Mouse (Mus musculus): ENCODE results near the gene Rnf2. TPM values are rescaled to one million over a fixed set of nuclear protein-coding genes. Genes with fewer than 3 reads are reported as not detected.

The Rnf2 gene
- polyA plus RNA-seq, 1 experiment from 2014 or later = 85.3 TPM

DNA sequence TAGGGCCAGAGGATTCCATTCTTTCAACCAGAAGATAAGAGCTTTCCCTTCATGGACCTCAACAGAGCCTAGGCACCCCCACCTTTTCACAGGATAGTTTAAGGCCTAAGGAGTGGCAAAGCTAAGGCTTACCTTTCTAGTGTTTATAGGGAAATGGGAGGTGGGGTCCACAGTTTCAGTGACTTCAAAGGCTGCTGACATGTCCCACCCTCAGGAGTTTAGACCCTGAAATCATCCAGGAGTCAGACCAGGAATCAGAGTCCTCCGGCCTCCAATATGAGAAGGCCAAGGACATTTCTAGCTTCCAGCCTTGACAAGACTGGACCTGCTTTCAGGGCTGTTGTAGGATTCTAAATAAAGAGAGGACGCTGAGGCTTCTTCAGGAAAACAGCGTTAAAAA is 16.1 kb upstream of the Rnf2 start:
- 90% methylated on average over 3 of the region's 3 CpGs for WGBS
- H3K4me1 ChIP-seq (replicated peaks; ENCODE audit: control insufficient read depth, insufficient read depth, low read length) = no peaks in the 10 kb centered on the region

DNA sequence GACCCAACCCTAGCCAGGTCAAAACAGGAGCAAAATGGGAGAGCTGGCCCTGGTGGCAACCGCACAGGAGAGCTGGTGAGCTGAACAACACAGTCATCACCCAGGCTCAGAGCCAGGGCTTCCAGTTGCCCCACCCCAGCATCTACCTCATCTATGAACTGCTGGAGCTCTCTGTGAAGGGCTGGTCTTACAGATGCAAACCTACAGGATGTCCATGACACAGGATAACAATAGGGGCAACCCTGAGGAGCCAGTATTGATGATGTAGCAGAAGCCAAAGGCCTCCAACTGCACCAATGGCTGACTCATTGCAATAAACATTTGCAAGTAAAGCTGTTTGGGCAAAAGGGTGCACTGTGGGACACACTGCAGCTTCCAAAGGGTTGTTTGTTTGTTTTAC is 15.0 kb upstream of the Rnf2 start:
- H3K9me3 ChIP-seq (ENCODE audit: control insufficient read depth, low read length) = no peaks in the 10 kb centered on the region
- ATAC-seq (ENCODE audit: low read depth) = 0 out of 2 replicates have a peak, but pooled peaks have one; percentile 24
- no peaks in the 10 kb centered on the region for H3K27me3 ChIP-seq (ENCODE audit: control insufficient read depth, insufficient read depth, low read depth, low read length)
- H3K9ac ChIP-seq (ENCODE audit: low read length) = no peak overlapping the region
- no peak overlapping the region for H3K27ac ChIP-seq (ENCODE audit: low read length)
- no peaks in the 10 kb centered on the region for H3K36me3 ChIP-seq (ENCODE audit: control insufficient read depth, insufficient read depth, low read length)
- no peak overlapping the region for H3K4me3 ChIP-seq (ENCODE audit: low read length)
- H3K4me2 ChIP-seq (ENCODE audit: low read depth, low read length) = no peak overlapping the region
- 80% methylated on average over 1 of the region's 1 CpGs for WGBS
- peaks cover 4% of the 10 kb centered on the region; the same call in 1 of the 2 replicates for H3K4me1 ChIP-seq (replicated peaks; ENCODE audit: control insufficient read depth, insufficient read depth, low read length)

More for the DNA sequence above, 16.1 kb upstream of the Rnf2 start:
- no peak overlapping the region for H3K4me2 ChIP-seq (ENCODE audit: low read depth, low read length)
- H3K4me3 ChIP-seq (ENCODE audit: low read length) = no peak overlapping the region
- no peaks in the 10 kb centered on the region for H3K36me3 ChIP-seq (ENCODE audit: control insufficient read depth, insufficient read depth, low read length)
- H3K27ac ChIP-seq (ENCODE audit: low read length) = no peak overlapping the region
- no peak overlapping the region for H3K9ac ChIP-seq (ENCODE audit: low read length)
- H3K27me3 ChIP-seq (ENCODE audit: control insufficient read depth, insufficient read depth, low read depth, low read length) = no peaks in the 10 kb centered on the region
- H3K9me3 ChIP-seq (ENCODE audit: control insufficient read depth, low read length) = no peaks in the 10 kb centered on the region
- ATAC-seq (ENCODE audit: low read depth) = no peak

DNA sequence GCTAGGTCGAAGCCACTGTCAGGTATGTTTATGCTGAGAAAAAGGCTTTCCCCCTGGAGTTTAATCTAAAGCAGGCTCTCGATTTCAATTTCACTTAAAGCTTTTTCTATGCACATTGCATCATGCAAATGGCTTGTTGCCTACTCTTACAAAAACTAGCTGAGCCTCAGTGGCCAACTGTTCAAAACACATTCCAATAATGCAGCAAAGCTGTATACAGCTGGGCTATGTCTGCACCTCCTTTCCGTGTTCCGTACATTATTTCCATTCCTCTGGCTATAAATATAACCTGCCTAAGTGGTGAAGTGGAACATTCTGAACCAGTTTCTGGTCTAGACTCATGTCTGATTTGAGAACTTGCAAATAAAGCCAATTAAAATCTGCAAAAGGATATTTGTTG is 13.4 kb upstream of the Rnf2 start:
- no peaks in the 10 kb centered on the region for H3K36me3 ChIP-seq (ENCODE audit: control insufficient read depth, insufficient read depth, low read length)
- no peaks in the 10 kb centered on the region for H3K9me3 ChIP-seq (ENCODE audit: control insufficient read depth, low read length)
- no peak overlapping the region for H3K9ac ChIP-seq (ENCODE audit: low read length)
- peak; percentile 88 for ATAC-seq (ENCODE audit: low read depth)
- no peak overlapping the region for H3K4me2 ChIP-seq (ENCODE audit: low read depth, low read length)
- peak overlapping the region; percentile 64 for H3K27ac ChIP-seq (ENCODE audit: low read length)
- H3K4me3 ChIP-seq (ENCODE audit: low read length) = no peak overlapping the region
- H3K27me3 ChIP-seq (ENCODE audit: control insufficient read depth, insufficient read depth, low read depth, low read length) = no peaks in the 10 kb centered on the region
- WGBS = 62% methylated on average over 4 of the region's 4 CpGs
- peaks cover 5% of the 10 kb centered on the region; the same call in 1 of the 2 replicates for H3K4me1 ChIP-seq (replicated peaks; ENCODE audit: control insufficient read depth, insufficient read depth, low read length)

DNA sequence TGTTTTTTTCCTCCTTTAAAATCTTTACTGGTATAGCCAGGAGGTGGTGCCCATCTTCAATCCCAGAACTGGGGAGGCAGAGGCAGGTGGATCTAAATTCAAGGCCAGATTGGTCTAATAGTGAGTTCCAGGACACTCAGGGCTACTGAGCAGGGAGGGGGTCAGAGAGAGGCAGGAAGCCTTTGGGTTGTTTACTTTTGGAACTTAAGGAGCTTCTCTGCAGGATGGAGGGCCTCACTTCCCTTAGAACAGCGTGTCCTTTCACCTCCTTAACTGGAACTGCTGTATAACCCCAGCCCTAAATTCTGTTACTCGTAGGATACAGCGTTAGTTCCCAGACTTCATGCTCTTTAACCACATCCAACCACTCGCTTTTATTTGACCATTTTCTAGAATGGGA is 10.1 kb upstream of the Rnf2 start:
- H3K4me1 ChIP-seq (replicated peaks; ENCODE audit: control insufficient read depth, insufficient read depth, low read length) = peaks cover 5% of the 10 kb centered on the region; the same call in 1 of the 2 replicates
- 0 out of 2 replicates have a peak, but pooled peaks have one; percentile 39 for ATAC-seq (ENCODE audit: low read depth)
- H3K4me2 ChIP-seq (ENCODE audit: low read depth, low read length) = no peak overlapping the region
- H3K9me3 ChIP-seq (ENCODE audit: control insufficient read depth, low read length) = no peaks in the 10 kb centered on the region
- H3K9ac ChIP-seq (ENCODE audit: low read length) = no peak overlapping the region
- H3K27me3 ChIP-seq (ENCODE audit: control insufficient read depth, insufficient read depth, low read depth, low read length) = no peaks in the 10 kb centered on the region
- H3K36me3 ChIP-seq (ENCODE audit: control insufficient read depth, insufficient read depth, low read length) = no peaks in the 10 kb centered on the region
- H3K27ac ChIP-seq (ENCODE audit: low read length) = peak overlapping the region; percentile 44; the same call in 1 of the 2 replicates
- WGBS = 16% methylated on average over 4 of the region's 4 CpGs
- H3K4me3 ChIP-seq (ENCODE audit: low read length) = no peak overlapping the region

DNA sequence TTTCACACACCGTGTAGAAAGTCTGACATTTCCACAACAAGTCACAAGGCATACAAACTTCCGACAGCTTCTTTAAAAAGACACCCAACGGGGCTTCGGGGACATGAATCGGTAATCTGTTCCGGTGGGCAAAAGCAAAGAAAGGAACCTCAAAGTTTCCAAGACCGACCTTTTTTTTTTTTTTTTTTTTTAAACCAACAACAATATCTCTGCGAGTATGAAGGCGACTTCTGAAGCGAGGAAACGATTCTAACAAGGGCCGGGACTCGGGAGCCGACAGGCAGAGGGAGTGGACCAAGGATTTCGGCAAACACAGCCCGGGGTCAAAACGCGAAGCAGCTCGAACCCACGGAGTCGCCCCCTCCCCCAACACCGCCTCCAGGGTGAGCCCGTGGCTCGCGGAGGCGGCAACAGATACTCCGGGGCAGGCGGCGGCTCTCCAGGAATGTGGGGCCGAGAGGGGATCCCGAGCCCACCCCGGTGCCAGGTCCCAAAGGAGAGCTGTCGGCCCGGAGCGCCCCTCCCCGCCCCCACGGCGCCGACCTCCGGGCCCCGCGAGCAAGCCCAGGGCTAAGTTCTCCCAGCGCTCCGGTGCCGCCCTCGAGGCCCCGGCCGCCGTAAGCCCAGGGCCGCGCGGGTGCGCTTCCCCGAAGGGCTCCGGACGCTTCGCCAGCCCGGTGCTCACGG is 797 bp downstream of the Rnf2 start:
- 0% methylated on average over 58 of the region's 59 CpGs for WGBS

DNA sequence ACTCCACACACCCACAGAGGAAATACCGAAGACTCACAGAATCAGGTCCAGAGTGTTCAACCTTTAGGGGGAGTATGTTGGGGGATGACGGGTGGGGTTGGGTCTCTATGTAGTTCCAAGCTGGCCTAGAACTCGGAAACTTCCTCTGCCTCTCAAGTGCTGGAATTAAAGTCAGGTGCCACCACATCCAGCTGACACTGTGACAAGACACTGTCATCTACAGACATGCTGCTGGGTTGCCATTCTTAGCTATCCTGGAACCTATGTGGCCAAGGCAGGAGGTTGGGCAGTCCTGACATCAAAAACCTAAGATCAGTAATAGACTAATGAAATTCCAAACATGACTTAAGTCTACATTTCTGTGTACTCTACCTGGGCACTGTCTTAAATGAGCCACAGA is 2.4 kb downstream of the Rnf2 start:
- H3K9ac ChIP-seq (ENCODE audit: low read length) = no peak overlapping the region
- H3K4me1 ChIP-seq (replicated peaks; ENCODE audit: control insufficient read depth, insufficient read depth, low read length) = peaks cover 23% of the 10 kb centered on the region
- no peaks in the 10 kb centered on the region for H3K27me3 ChIP-seq (ENCODE audit: control insufficient read depth, insufficient read depth, low read depth, low read length)
- no peak for ATAC-seq (ENCODE audit: low read depth)
- H3K36me3 ChIP-seq (ENCODE audit: control insufficient read depth, insufficient read depth, low read length) = no peaks in the 10 kb centered on the region; the same call in 1 of the 2 replicates
- WGBS = 77% methylated on average over 3 of the region's 3 CpGs
- no peak overlapping the region for H3K27ac ChIP-seq (ENCODE audit: low read length)
- no peak overlapping the region for H3K4me3 ChIP-seq (ENCODE audit: low read length)
- no peaks in the 10 kb centered on the region for H3K9me3 ChIP-seq (ENCODE audit: control insufficient read depth, low read length)
- H3K4me2 ChIP-seq (ENCODE audit: low read depth, low read length) = no peak overlapping the region

More for the DNA sequence above, 797 bp downstream of the Rnf2 start:
- ATAC-seq (ENCODE audit: low read depth) = peak; percentile 55
- no peaks in the 10 kb centered on the region; the same call in 1 of the 2 replicates for H3K36me3 ChIP-seq (ENCODE audit: control insufficient read depth, insufficient read depth, low read length)
- H3K27ac ChIP-seq (ENCODE audit: low read length) = peak overlapping the region; percentile 98
- H3K4me3 ChIP-seq (ENCODE audit: low read length) = peak overlapping the region; percentile 88
- peaks cover 20% of the 10 kb centered on the region for H3K4me1 ChIP-seq (replicated peaks; ENCODE audit: control insufficient read depth, insufficient read depth, low read length)
- no peaks in the 10 kb centered on the region for H3K27me3 ChIP-seq (ENCODE audit: control insufficient read depth, insufficient read depth, low read depth, low read length)
- H3K9ac ChIP-seq (ENCODE audit: low read length) = peak overlapping the region; percentile 97
- peak overlapping the region; percentile 59 for H3K4me2 ChIP-seq (ENCODE audit: low read depth, low read length)
- no peaks in the 10 kb centered on the region for H3K9me3 ChIP-seq (ENCODE audit: control insufficient read depth, low read length)

DNA sequence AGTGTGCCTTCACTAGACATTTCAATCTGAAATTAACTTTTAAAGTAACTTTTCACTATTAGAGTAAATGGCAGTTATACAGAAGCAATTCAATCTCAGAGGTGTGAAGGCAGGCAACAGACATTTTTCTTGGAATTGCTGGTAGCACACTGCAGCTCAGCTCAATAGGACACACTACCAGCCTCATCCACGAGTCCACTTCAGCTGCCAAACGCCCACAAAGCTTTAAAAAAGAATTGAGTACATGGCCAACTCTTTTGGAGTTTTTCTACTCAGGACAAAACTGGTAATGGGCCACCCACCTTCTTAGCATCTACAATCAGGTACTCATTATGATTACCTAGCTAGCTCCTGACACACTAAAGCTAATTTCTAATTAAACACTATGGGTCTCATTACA is 2.8 kb downstream of the Rnf2 start:
- Histone ChIP-seq H3K4me1 (replicated peaks; ENCODE audit: control insufficient read depth, insufficient read depth, low read length) (peaks cover 23% of the 10 kb centered on the region), H3K27ac (ENCODE audit: low read length) (no peak overlapping the region), H3K9me3 (ENCODE audit: control insufficient read depth, low read length) (no peaks in the 10 kb centered on the region), H3K4me3 (ENCODE audit: low read length) (no peak overlapping the region), H3K4me2 (ENCODE audit: low read depth, low read length) (no peak overlapping the region), H3K36me3 (ENCODE audit: control insufficient read depth, insufficient read depth, low read length) (no peaks in the 10 kb centered on the region; the same call in 1 of the 2 replicates), H3K27me3 (ENCODE audit: control insufficient read depth, insufficient read depth, low read depth, low read length) (no peaks in the 10 kb centered on the region), H3K9ac (ENCODE audit: low read length) (no peak overlapping the region)
- 70% methylated on average over 2 of the region's 2 CpGs for WGBS
- ATAC-seq (ENCODE audit: low read depth) = no peak

DNA sequence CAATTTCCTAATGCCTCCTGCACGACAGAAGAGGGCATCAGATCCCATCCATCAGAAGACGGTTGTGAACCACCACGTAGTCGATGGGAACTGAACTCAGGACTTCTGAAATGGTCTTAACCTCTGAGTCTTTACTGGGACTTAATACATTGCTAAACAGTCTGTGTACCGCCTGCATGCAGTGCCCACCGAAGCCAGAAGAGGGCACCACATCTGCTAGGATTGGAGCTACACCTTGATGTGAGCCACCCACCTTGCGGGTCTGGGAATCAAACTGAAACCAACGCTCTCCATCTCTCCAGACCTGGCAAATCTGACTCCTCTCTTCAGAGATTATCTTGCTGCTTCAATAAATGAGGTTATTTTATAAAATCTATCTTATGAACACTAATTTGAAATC is 3.7 kb downstream of the Rnf2 start:
- no peak overlapping the region for H3K27ac ChIP-seq (ENCODE audit: low read length)
- ATAC-seq (ENCODE audit: low read depth) = no peak
- no peak overlapping the region for H3K9ac ChIP-seq (ENCODE audit: low read length)
- no peaks in the 10 kb centered on the region for H3K27me3 ChIP-seq (ENCODE audit: control insufficient read depth, insufficient read depth, low read depth, low read length)
- 82% methylated on average over 8 of the region's 8 CpGs for WGBS
- no peak overlapping the region for H3K4me2 ChIP-seq (ENCODE audit: low read depth, low read length)
- H3K4me1 ChIP-seq (replicated peaks; ENCODE audit: control insufficient read depth, insufficient read depth, low read length) = peaks cover 23% of the 10 kb centered on the region
- H3K9me3 ChIP-seq (ENCODE audit: control insufficient read depth, low read length) = no peaks in the 10 kb centered on the region
- H3K36me3 ChIP-seq (ENCODE audit: control insufficient read depth, insufficient read depth, low read length) = no peaks in the 10 kb centered on the region; the same call in 1 of the 2 replicates
- no peak overlapping the region for H3K4me3 ChIP-seq (ENCODE audit: low read length)

DNA sequence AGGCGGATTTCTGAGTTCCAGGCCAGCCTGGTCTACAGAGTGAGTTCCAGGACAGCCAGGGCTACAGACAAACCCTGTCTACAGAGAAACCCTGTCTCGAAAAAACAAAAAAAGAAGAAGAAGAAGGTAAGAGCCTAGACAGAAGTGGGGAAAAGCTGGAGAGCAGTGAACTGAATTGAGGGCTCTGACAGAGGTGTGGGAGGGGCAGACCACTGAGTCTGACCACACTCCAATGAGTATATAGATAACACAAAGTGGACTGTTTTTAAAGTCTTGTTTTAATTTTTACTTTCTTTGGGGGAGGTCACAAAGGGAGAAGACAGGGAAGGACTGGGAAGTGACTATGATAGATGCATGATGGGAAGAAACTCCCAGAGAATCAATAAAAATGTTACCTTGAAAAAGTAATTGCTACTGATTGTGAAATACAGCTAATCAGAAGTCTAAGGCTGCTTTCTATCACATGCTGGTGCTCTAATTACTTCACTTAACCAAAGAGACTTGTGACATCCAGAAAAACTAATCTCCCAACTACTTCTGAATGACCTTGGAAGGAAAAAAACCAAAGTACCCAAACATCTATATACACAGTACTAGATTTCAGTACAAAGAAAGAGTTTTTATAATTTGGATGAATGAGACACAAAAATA is 5.0 kb downstream of the Rnf2 start:
- WGBS = 83% methylated on average over 2 of the region's 2 CpGs
- Histone ChIP-seq H3K4me3 (ENCODE audit: low read length) (no peak overlapping the region), H3K27me3 (ENCODE audit: control insufficient read depth, insufficient read depth, low read depth, low read length) (no peaks in the 10 kb centered on the region), H3K4me2 (ENCODE audit: low read depth, low read length) (no peak overlapping the region), H3K36me3 (ENCODE audit: control insufficient read depth, insufficient read depth, low read length) (no peaks in the 10 kb centered on the region; the same call in 1 of the 2 replicates), H3K27ac (ENCODE audit: low read length) (no peak overlapping the region), H3K4me1 (replicated peaks; ENCODE audit: control insufficient read depth, insufficient read depth, low read length) (peaks cover 26% of the 10 kb centered on the region), H3K9me3 (ENCODE audit: control insufficient read depth, low read length) (no peaks in the 10 kb centered on the region), H3K9ac (ENCODE audit: low read length) (no peak overlapping the region)
- ATAC-seq (ENCODE audit: low read depth) = no peak

All from lung, embryonic 16.5 days (tissue).